21 mouse cellular contexts compared by ENCODE assay signal in the genomic region with DNA sequence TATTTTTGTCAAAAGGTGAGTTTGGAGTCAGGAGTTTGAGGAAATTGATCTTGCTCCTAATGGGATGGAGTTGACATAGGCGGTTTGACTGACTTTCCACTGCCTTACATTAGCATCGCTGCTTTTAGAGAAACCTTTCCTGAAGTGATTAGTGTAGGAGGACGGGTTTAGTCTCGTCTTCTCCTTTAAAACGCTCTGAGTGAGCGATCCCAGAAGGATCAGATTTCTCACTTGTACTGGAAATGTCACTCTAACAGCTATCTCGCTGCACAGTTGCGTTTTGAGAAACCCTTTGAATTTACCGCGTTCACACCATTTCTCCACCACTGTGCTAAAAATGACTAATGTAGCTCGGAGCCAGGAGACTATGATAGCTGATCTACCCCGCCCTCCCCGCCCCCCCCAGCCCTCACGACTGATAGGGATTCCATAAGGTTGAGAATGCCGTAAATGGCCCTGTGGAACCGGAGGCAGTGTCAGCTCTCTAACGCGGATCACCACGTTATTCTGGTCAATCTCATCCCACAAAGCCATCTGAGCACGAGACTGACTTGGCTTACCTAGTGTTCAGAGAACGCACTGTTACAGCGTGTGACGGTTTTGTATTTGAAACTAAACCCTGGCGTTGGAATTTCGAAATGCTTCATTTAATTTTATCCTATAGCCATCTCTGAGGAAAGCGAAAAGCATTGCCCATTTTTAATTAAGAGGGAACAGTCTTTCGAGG.
DNase-seq lines count a peak whose midpoint lies in the region; ATAC-seq lines count a peak whose summit lies in the region.
"Had no signal": no experiment of that assay in that cellular context is flagged by ENCODE, and none has a peak within 500 bp of the region (broad histone marks: within the 10 kb centered on the region; RNA-seq: fewer than 3 reads in every experiment).

No protein-coding gene starts in this region.

- no peak overlapping the region for H3K9ac ChIP-seq in forebrain, embryonic 14.5 days (ENCODE audit: low read length)
- H3K9ac ChIP-seq in heart, embryonic 15.5 days: no peak overlapping the region
- H3K9ac ChIP-seq: hindbrain, embryonic 12.5 days; liver, embryonic 15.5 days had no signal

- H3K9me3 ChIP-seq in forebrain, embryonic 14.5 days (replicated peaks; ENCODE audit: control insufficient read depth, low read length): no peaks in the 10 kb centered on the region
- no peaks in the 10 kb centered on the region for H3K9me3 ChIP-seq in forebrain, embryonic 10.5 days
- no peaks in the 10 kb centered on the region for H3K9me3 ChIP-seq in heart, embryonic 15.5 days (replicated peaks)
- H3K9me3 ChIP-seq in heart, embryonic 10.5 days: no peaks in the 10 kb centered on the region
- H3K9me3 ChIP-seq: hindbrain, embryonic 12.5 days; liver, embryonic 15.5 days had no signal

- H3K4me3 ChIP-seq in forebrain, embryonic 14.5 days (ENCODE audit: low read depth, low read length): no peak overlapping the region
- no peak overlapping the region for H3K4me3 ChIP-seq in forebrain, embryonic 10.5 days
- no peak overlapping the region for H3K4me3 ChIP-seq in heart, embryonic 15.5 days
- H3K4me3 ChIP-seq in heart, embryonic 10.5 days: no peak overlapping the region
- H3K4me3 ChIP-seq: hindbrain, embryonic 12.5 days; layer of hippocampus, adult 2 months; liver, embryonic 15.5 days had no signal

- WGBS in forebrain, embryonic 14.5 days: 81% methylated on average over 27 of the region's 27 CpGs
- WGBS in forebrain, embryonic 10.5 days: 90% methylated on average over 27 of the region's 27 CpGs
- WGBS in heart, embryonic 15.5 days: 59% methylated on average over 27 of the region's 27 CpGs
- 73% methylated on average over 27 of the region's 27 CpGs for WGBS in heart, embryonic 10.5 days

- H3K36me3 ChIP-seq in forebrain, embryonic 14.5 days (ENCODE audit: control insufficient read depth, insufficient read depth, low read length): no peaks in the 10 kb centered on the region
- H3K36me3 ChIP-seq in forebrain, embryonic 10.5 days (replicated peaks): no peaks in the 10 kb centered on the region
- H3K36me3 ChIP-seq in heart, embryonic 15.5 days: no peaks in the 10 kb centered on the region
- H3K36me3 ChIP-seq in heart, embryonic 10.5 days: no peaks in the 10 kb centered on the region
- H3K36me3 ChIP-seq: hindbrain, embryonic 12.5 days; liver, embryonic 15.5 days had no signal

- no peak for ATAC-seq in forebrain, embryonic 14.5 days
- no peak for ATAC-seq in heart, embryonic 15.5 days (replicated peaks; ENCODE audit: insufficient number of reproducible peaks, insufficient read depth, low FRiP score, low read depth)

- H3K4me1 ChIP-seq in forebrain, embryonic 14.5 days (ENCODE audit: control insufficient read depth, insufficient read depth, low read length): no peaks in the 10 kb centered on the region
- H3K4me1 ChIP-seq in forebrain, embryonic 10.5 days: no peaks in the 10 kb centered on the region
- no peaks in the 10 kb centered on the region for H3K4me1 ChIP-seq in heart, embryonic 15.5 days (replicated peaks)
- no peaks in the 10 kb centered on the region for H3K4me1 ChIP-seq in heart, embryonic 10.5 days
- H3K4me1 ChIP-seq: hindbrain, embryonic 12.5 days; liver, embryonic 15.5 days had no signal

- peak; percentile 38 for DNase-seq in forebrain, embryonic 14.5 days (ENCODE audit: low spot score)
- no peak for DNase-seq in forebrain, embryonic 10.5 days (ENCODE audit: extremely low spot score, low spot score)
- no peak for DNase-seq in heart, embryonic 10.5 days (ENCODE audit: low spot score)
- DNase-seq in right cerebral cortex, adult 2 months (ENCODE audit: low spot score in 2 of 2): peak; percentile 14 to 22
- DNase-seq in right cerebral cortex, postnatal 25 days: no peak
- no peak for DNase-seq in gastrocnemius, postnatal 14 days
- no peak for DNase-seq in adrenal gland, adult 18-20 months (ENCODE audit: low spot score in 2 of 2)
- DNase-seq: adrenal gland, postnatal 36 days; B cell, adult 2 months; cerebellum, adult 2 months; gastrocnemius, postnatal 25 days; kidney, adult 2 months; layer of hippocampus, postnatal 36 days; retina, postnatal 1 day; thymus, postnatal 25 days had no signal

- no peak overlapping the region for H3K27ac ChIP-seq in forebrain, embryonic 14.5 days (ENCODE audit: low read depth, low read length)
- no peak overlapping the region for H3K27ac ChIP-seq in forebrain, embryonic 10.5 days
- H3K27ac ChIP-seq in heart, embryonic 15.5 days: no peak overlapping the region
- no peak overlapping the region for H3K27ac ChIP-seq in heart, embryonic 10.5 days
- H3K27ac ChIP-seq: hindbrain, embryonic 12.5 days; layer of hippocampus, adult 2 months; liver, embryonic 15.5 days; macrophage had no signal

- H3K27me3 ChIP-seq in forebrain, embryonic 14.5 days (replicated peaks; ENCODE audit: control insufficient read depth, insufficient read depth, low read length): no peaks in the 10 kb centered on the region
- no peaks in the 10 kb centered on the region for H3K27me3 ChIP-seq in forebrain, embryonic 10.5 days (ENCODE audit: poor library complexity, severe bottlenecking)
- H3K27me3 ChIP-seq in heart, embryonic 15.5 days: no peaks in the 10 kb centered on the region
- no peaks in the 10 kb centered on the region for H3K27me3 ChIP-seq in heart, embryonic 10.5 days (ENCODE audit: insufficient read depth, poor library complexity, severe bottlenecking)
- H3K27me3 ChIP-seq: hindbrain, embryonic 12.5 days; liver, embryonic 15.5 days had no signal

- H3K4me2 ChIP-seq in forebrain, embryonic 14.5 days (ENCODE audit: low read length): no peak overlapping the region
- peak overlapping the region; percentile 19; the same call in 1 of the 2 replicates for H3K4me2 ChIP-seq in heart, embryonic 15.5 days
- H3K4me2 ChIP-seq: hindbrain, embryonic 12.5 days; liver, embryonic 15.5 days; midbrain, embryonic 11.5 days had no signal

- intact Hi-C loops in gastrocnemius, postnatal 14 days (cut with DNase I; ENCODE audit: low total_unique reads): no loop called here

Comparison
In these comparisons a context has a peak if more than half of its experiments do, and no peak if none do; other contexts are left out.
1. DNase-seq: peak in forebrain, embryonic 14.5 days (single experiment) and right cerebral cortex, adult 2 months (2 of 2); none in forebrain, embryonic 10.5 days (single experiment), heart, embryonic 10.5 days (single experiment), right cerebral cortex, postnatal 25 days (single experiment), gastrocnemius, postnatal 14 days (single experiment) and adrenal gland, adult 18-20 months (0 of 2).